Mouse (Mus musculus) heart, adult 2 months (tissue): ENCODE results near the gene Rbfox3.

Source experiments
- CTCF ChIP-seq: fragments of 200-600 bp; IDR thresholded peaks from 2 replicates; pipeline ENCODE4 v1.8.1; 2022; ENCODE audit warnings: antibody characterized with exemption, mild to moderate bottlenecking, moderate library complexity
- POLR2A ChIP-seq: fragments of 200-500 bp; IDR thresholded peaks from 2 replicates; pipeline ENCODE4 v1.6.1; 2011; ENCODE audit warnings: mild to moderate bottlenecking, low read depth, low read length, control low read depth; ENCODE audit not compliant: insufficient read depth

DNA sequence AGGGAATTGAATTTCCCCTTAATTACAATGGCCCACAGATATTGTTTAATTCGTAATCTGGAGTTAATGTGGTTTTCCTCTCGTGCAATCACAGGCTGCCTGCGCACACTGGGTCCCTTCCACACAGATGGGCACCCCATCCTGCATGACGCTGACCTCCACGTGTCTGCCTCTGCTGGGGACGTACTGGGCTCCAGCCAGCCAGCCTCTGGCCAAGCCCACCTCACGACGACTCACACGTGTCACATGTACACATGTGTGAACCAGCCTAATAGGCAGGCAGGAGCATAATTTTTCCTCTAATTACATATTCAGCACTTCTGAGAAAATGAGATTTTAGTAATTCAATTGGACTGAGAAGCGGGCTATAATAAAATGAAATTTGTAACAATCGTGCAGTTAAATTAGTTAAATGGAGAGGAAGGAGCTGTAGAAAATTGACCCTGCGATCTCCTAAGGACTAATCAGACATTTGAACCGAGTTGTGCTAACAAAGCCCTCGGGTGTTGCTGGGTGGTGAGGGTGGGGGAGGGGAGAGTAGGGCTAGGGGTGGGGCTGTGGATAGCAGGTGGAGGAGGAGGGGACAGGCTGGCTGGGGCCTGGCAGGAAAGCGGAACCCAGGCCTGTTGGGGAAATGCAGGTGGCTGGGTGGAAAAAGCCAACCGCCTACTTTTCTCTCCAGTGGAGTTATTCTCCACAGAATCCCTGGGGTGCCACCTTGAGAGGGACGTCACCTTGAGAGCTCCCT lies 360.4 kb downstream of the Rbfox3 start:
- TF ChIP-seq POLR2A (no peak), CTCF (no peak)
